Mouse (Mus musculus) liver, adult 2 months (tissue): ENCODE results near the gene Fgfr2.

Experiments used
- CTCF ChIP-seq: fragments of 200-500 bp; IDR thresholded peaks from 2 replicates; pipeline ENCODE4 v1.5.1; 2011; ENCODE audit warnings: low read depth, low read length, control low read depth
- POLR2A ChIP-seq: fragments of 200-500 bp; IDR thresholded peaks from 2 replicates; pipeline ENCODE4 v1.6.1; 2011; ENCODE audit warnings: low read length, control low read depth; ENCODE audit not compliant: insufficient read depth; ENCODE audit errors: extremely low read depth

DNA sequence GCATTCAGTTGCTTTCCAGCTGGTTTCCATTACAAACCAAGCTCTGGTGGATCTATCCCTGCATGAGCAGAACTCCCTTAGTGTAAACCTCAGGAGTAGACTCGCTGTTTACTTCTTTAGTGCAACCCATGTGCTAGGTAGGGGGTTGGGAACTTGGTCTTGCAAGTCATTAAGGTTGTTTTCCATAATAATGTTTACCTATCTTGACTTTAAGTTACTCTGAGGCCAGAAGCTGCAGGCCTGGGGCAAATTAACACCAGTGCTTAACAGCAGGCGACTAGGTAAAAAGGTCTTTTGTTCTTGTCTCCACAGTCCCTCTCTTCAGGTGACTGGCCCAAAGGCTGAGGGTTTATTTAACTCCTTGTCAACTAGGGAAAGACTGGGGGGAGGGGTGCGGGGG is 1108.0 kb downstream of the Fgfr2 start:
- no peak for TF ChIP-seq CTCF
- TF ChIP-seq POLR2A: no peak
